Mouse (Mus musculus) adrenal gland (tissue): ENCODE data around the gene Brd3os.

Experiments used
- intact Hi-C: fragments of 180-260 bp; cut with DNase I; formaldehyde crosslinking; loops from one replicate; pipeline ENCODE4 v1.15.1; 2025
- microRNA-seq, 2 experiments: library from miRNA; unstranded; fragments of <30 nt; microRNA quantifications; one replicate each; pipeline ENCODE4; 2019

Gene Brd3os

GRCm38 (mm10) chr2:27490939-27491338 is 48.8 kb downstream of the Brd3os start:
- intact Hi-C loops = no loop called here

Small RNA genes lying within 50 kb of the gene (microRNA-seq; reads per million reads assigned to microRNA genes)
- gene Gm24049 (0 reads per million in 2 experiments), gene Mir7578 (0 reads per million in 2 experiments)
